Mouse (Mus musculus): ENCODE results near the gene Sfxn4.

DNA sequence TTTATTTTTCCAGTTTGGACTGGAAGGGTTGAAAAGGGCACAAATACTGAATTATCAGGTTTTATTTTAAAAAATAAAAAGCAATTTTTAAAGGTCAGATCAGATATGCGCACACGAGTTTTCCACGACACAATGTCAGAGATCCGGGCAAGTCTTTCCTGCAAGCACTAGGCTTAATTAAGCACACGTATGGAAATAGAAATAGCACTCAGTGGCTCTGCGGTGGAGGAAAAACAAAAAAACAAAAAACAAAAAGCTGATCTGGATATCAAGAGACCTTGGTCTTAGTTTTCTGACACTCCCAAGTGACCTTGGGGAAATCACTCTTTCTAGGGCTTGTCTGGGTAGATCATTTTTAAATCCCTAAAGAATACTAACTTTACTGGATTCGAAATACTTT is 71.8 kb downstream of the Sfxn4 start:
- TF ChIP-seq ZNF384 (IDR thresholded peaks at IDR 0.05; ENCODE audit: low read depth, low read length) (no peak), CHD2 (IDR thresholded peaks at IDR 0.05; ENCODE audit: low read depth, low read length) (no peak), HCFC1 (IDR thresholded peaks at IDR 0.05; ENCODE audit: borderline replicate concordance, insufficient read depth, low read length) (no peak), MAFK (IDR thresholded peaks at IDR 0.05; ENCODE audit: insufficient read depth, low read depth, low read length) (no peak), ZC3H11A (IDR thresholded peaks at IDR 0.05; ENCODE audit: borderline replicate concordance, low read depth, low read length) (no peak)

Measured in ES-E14 (cell line).